Mouse (Mus musculus): ENCODE measurements at regions not wholly inside any gene's neighbourhood (a gene's known extent, or its start where the extent isn't known, plus 50 kb on each side); places are given as distances from the start of the nearest gene placed in this dataset.

GRCm38 (mm10) chr5:148694352-148694751 is 141.8 kb upstream of the Ubl3 start:
- Histone ChIP-seq H3K9me3 (ENCODE audit: control insufficient read depth, low read length) (no peaks in the 10 kb centered on the region), H3K4me3 (ENCODE audit: low read depth, low read length) (no peak overlapping the region), H3K36me3 (ENCODE audit: control insufficient read depth, insufficient read depth, low read length) (no peaks in the 10 kb centered on the region), H3K4me2 (ENCODE audit: low read depth, low read length) (no peak overlapping the region), H3K4me1 (ENCODE audit: control insufficient read depth, insufficient read depth, low read length) (no peaks in the 10 kb centered on the region; the same call in 1 of the 2 replicates), H3K9ac (replicated peaks; ENCODE audit: low read depth, low read length) (no peak overlapping the region), H3K27ac (ENCODE audit: low read depth, low read length) (no peak overlapping the region), H3K27me3 (ENCODE audit: control insufficient read depth, insufficient read depth, low read length) (no peaks in the 10 kb centered on the region)
- ATAC-seq (ENCODE audit: low read depth), result no peak
- 64% methylated on average over 7 of the region's 7 CpGs for WGBS

- Histone ChIP-seq H3K27me3 (ENCODE audit: control insufficient read depth, insufficient read depth, low read length) (no peaks in the 10 kb centered on the region), H3K9ac (replicated peaks; ENCODE audit: low read depth, low read length) (no peak overlapping the region), H3K4me2 (ENCODE audit: low read depth, low read length) (no peak overlapping the region), H3K9me3 (ENCODE audit: control insufficient read depth, low read length) (no peaks in the 10 kb centered on the region), H3K36me3 (ENCODE audit: control insufficient read depth, insufficient read depth, low read length) (no peaks in the 10 kb centered on the region), H3K4me1 (ENCODE audit: control insufficient read depth, insufficient read depth, low read length) (peaks cover 14% of the 10 kb centered on the region), H3K27ac (ENCODE audit: low read depth, low read length) (no peak overlapping the region), H3K4me3 (ENCODE audit: low read depth, low read length) (no peak overlapping the region)
- 88% methylated on average over 7 of the region's 7 CpGs for WGBS
- no peak for ATAC-seq (ENCODE audit: low read depth)
Observed at GRCm38 (mm10) chr5:148691486-148691885, 138.9 kb upstream of the Ubl3 start.

DNA sequence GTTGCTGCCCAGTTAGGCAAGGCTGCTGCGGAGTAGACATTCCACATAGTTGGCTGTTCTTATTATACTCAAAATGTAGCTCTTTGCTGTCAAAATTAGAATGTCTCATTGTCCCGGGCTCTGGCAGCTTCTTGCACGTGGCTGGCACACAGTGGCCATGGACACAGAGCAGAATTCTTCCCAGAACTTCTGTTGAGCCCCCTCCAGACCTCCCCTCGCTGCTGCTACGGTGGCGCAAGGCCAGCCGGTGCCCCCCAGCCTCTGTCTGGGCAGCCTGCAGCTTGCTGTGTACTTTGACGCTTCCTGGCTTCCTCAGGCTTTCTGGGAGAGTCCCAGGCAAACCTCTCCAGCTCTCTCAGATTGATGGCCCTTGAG is 138.2 kb upstream of the Ubl3 start:
- no peak overlapping the region for H3K9ac ChIP-seq (replicated peaks; ENCODE audit: low read depth, low read length)
- H3K27me3 ChIP-seq (ENCODE audit: control insufficient read depth, insufficient read depth, low read length), result no peaks in the 10 kb centered on the region
- peaks cover 14% of the 10 kb centered on the region for H3K4me1 ChIP-seq (ENCODE audit: control insufficient read depth, insufficient read depth, low read length)
- no peaks in the 10 kb centered on the region for H3K9me3 ChIP-seq (ENCODE audit: control insufficient read depth, low read length)
- no peak overlapping the region for H3K4me3 ChIP-seq (ENCODE audit: low read depth, low read length)
- no peak overlapping the region for H3K4me2 ChIP-seq (ENCODE audit: low read depth, low read length)
- H3K36me3 ChIP-seq (ENCODE audit: control insufficient read depth, insufficient read depth, low read length), result no peaks in the 10 kb centered on the region
- H3K27ac ChIP-seq (ENCODE audit: low read depth, low read length), result no peak overlapping the region
- ATAC-seq (ENCODE audit: low read depth), result no peak
- 68% methylated on average over 8 of the region's 8 CpGs for whole genome bisulfite sequencing

- no peak for ATAC-seq (ENCODE audit: low read depth)
- WGBS, result 79% methylated on average over 7 of the region's 7 CpGs
- H3K27me3 ChIP-seq (ENCODE audit: control insufficient read depth, insufficient read depth, low read length), result no peaks in the 10 kb centered on the region
Observed at GRCm38 (mm10) chr5:148690158-148690822, 137.7 kb upstream of the Ubl3 start.

DNA sequence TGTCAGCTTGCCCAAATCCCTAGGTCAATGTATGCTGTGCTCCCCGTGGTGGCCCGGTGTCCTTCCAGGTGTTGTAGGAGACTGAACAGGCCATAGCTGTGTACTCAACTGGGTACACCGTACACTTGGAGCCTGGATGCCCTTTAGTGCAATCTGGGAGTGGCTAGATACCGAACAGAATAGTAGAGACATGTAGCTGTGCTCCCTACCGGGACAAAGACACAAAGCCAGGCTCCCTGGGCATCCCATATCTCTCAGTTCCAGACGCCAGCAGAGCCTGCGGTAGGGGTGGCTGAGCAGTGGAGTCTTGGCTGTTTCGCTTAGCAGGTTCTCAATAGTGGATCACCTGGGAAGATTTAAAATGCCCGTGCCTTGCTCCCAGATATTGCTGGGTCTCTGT is 136.7 kb upstream of the Ubl3 start:
- ATAC-seq (ENCODE audit: low read depth), result no peak
- Histone ChIP-seq H3K27me3 (ENCODE audit: control insufficient read depth, insufficient read depth, low read length) (no peaks in the 10 kb centered on the region), H3K36me3 (ENCODE audit: control insufficient read depth, insufficient read depth, low read length) (no peaks in the 10 kb centered on the region), H3K27ac (ENCODE audit: low read depth, low read length) (no peak overlapping the region), H3K4me3 (ENCODE audit: low read depth, low read length) (no peak overlapping the region), H3K9ac (replicated peaks; ENCODE audit: low read depth, low read length) (no peak overlapping the region), H3K4me2 (ENCODE audit: low read depth, low read length) (no peak overlapping the region), H3K9me3 (ENCODE audit: control insufficient read depth, low read length) (no peaks in the 10 kb centered on the region), H3K4me1 (ENCODE audit: control insufficient read depth, insufficient read depth, low read length) (peaks cover 18% of the 10 kb centered on the region)
- WGBS, result 84% methylated on average over 9 of the region's 9 CpGs

More at GRCm38 (mm10) chr5:148690158-148690822, 137.7 kb upstream of the Ubl3 start:
- Histone ChIP-seq H3K9me3 (ENCODE audit: control insufficient read depth, low read length) (no peaks in the 10 kb centered on the region), H3K4me1 (ENCODE audit: control insufficient read depth, insufficient read depth, low read length) (peaks cover 14% of the 10 kb centered on the region), H3K36me3 (ENCODE audit: control insufficient read depth, insufficient read depth, low read length) (no peaks in the 10 kb centered on the region), H3K4me3 (ENCODE audit: low read depth, low read length) (no peak overlapping the region), H3K4me2 (ENCODE audit: low read depth, low read length) (no peak overlapping the region), H3K27ac (ENCODE audit: low read depth, low read length) (no peak overlapping the region), H3K9ac (replicated peaks; ENCODE audit: low read depth, low read length) (no peak overlapping the region)

- H3K9me3 ChIP-seq (ENCODE audit: control insufficient read depth, low read length), result no peaks in the 10 kb centered on the region
- no peak overlapping the region for H3K27ac ChIP-seq (ENCODE audit: low read depth, low read length)
- WGBS, result 48% methylated on average over 8 of the region's 8 CpGs
Observed at GRCm38 (mm10) chr5:148688501-148688900, 135.9 kb upstream of the Ubl3 start.

DNA sequence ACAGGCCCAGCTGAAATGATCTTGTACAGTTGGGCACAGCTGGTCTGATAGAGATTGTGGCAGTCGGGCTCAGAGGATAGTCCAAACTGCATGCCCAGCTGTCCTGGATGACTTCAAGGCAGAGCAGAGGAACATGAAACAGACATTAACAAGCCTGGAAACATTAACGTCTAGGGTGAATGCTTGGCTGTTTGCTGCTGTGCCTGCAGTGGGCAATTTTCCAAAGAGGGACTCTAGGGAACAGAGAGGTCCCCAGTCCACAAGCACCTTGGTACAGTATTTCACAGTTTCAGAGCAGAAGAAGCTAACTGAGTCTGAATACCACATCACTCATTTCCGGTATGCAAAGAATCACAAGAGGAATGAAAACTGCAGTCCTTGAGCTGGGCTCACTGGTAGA is 135.2 kb upstream of the Ubl3 start:
- no peaks in the 10 kb centered on the region for H3K27me3 ChIP-seq (ENCODE audit: control insufficient read depth, insufficient read depth, low read length)
- H3K36me3 ChIP-seq (ENCODE audit: control insufficient read depth, insufficient read depth, low read length), result no peaks in the 10 kb centered on the region
- no peak overlapping the region for H3K9ac ChIP-seq (replicated peaks; ENCODE audit: low read depth, low read length)
- H3K9me3 ChIP-seq (ENCODE audit: control insufficient read depth, low read length), result no peaks in the 10 kb centered on the region
- H3K4me1 ChIP-seq (ENCODE audit: control insufficient read depth, insufficient read depth, low read length), result peaks cover 18% of the 10 kb centered on the region
- 62% methylated on average over 3 of the region's 3 CpGs for WGBS
- no peak overlapping the region for H3K4me3 ChIP-seq (ENCODE audit: low read depth, low read length)
- H3K4me2 ChIP-seq (ENCODE audit: low read depth, low read length), result no peak overlapping the region
- no peak overlapping the region for H3K27ac ChIP-seq (ENCODE audit: low read depth, low read length)
- no peak for ATAC-seq (ENCODE audit: low read depth)

More at GRCm38 (mm10) chr5:148688501-148688900, 135.9 kb upstream of the Ubl3 start:
- Histone ChIP-seq H3K27me3 (ENCODE audit: control insufficient read depth, insufficient read depth, low read length) (no peaks in the 10 kb centered on the region), H3K9ac (replicated peaks; ENCODE audit: low read depth, low read length) (no peak overlapping the region), H3K36me3 (ENCODE audit: control insufficient read depth, insufficient read depth, low read length) (no peaks in the 10 kb centered on the region), H3K4me1 (ENCODE audit: control insufficient read depth, insufficient read depth, low read length) (peaks cover 18% of the 10 kb centered on the region), H3K4me2 (ENCODE audit: low read depth, low read length) (no peak overlapping the region), H3K4me3 (ENCODE audit: low read depth, low read length) (no peak overlapping the region)
- 0 out of 2 replicates have a peak, but pooled peaks have one; percentile 35 for ATAC-seq (ENCODE audit: low read depth)

GRCm38 (mm10) chr5:148684216-148684615 is 131.6 kb upstream of the Ubl3 start:
- WGBS, result 52% methylated on average over 11 of the region's 11 CpGs
- Histone ChIP-seq H3K4me2 (ENCODE audit: low read depth, low read length) (no peak overlapping the region), H3K4me1 (ENCODE audit: control insufficient read depth, insufficient read depth, low read length) (peaks cover 18% of the 10 kb centered on the region), H3K9me3 (ENCODE audit: control insufficient read depth, low read length) (no peaks in the 10 kb centered on the region), H3K36me3 (ENCODE audit: control insufficient read depth, insufficient read depth, low read length) (no peaks in the 10 kb centered on the region), H3K27me3 (ENCODE audit: control insufficient read depth, insufficient read depth, low read length) (no peaks in the 10 kb centered on the region), H3K27ac (ENCODE audit: low read depth, low read length) (peak overlapping the region; percentile 56), H3K4me3 (ENCODE audit: low read depth, low read length) (no peak overlapping the region), H3K9ac (replicated peaks; ENCODE audit: low read depth, low read length) (no peak overlapping the region)
- peak; percentile 7; the same call in 1 of the 2 replicates for ATAC-seq (ENCODE audit: low read depth)

DNA sequence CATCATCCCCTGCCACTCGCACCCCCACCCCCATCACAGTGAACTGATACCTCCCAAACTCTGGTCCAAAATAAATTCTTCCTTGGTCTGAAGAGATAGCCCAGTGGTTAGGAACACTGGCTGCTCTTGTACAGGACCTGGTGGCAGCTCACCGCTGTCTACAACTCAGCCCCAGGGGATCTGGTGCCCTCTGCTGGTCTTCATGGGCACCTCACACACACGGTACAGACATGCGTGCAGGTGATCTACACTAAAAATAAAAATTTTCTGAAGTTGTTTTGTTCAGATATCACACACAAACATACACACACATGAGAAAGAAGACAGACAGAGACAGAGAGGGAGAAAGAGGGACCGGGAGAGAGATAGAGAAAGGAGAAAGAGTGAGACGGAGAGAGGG is 130.0 kb upstream of the Ubl3 start:
- no peak overlapping the region for H3K27ac ChIP-seq (ENCODE audit: low read depth, low read length)
- H3K9ac ChIP-seq (replicated peaks; ENCODE audit: low read depth, low read length), result no peak overlapping the region
- WGBS, result 96% methylated on average over 6 of the region's 6 CpGs
- no peak overlapping the region for H3K4me2 ChIP-seq (ENCODE audit: low read depth, low read length)
- H3K36me3 ChIP-seq (ENCODE audit: control insufficient read depth, insufficient read depth, low read length), result no peaks in the 10 kb centered on the region
- no peak for ATAC-seq (ENCODE audit: low read depth)
- no peaks in the 10 kb centered on the region for H3K9me3 ChIP-seq (ENCODE audit: control insufficient read depth, low read length)
- H3K4me3 ChIP-seq (ENCODE audit: low read depth, low read length), result no peak overlapping the region
- H3K27me3 ChIP-seq (ENCODE audit: control insufficient read depth, insufficient read depth, low read length), result no peaks in the 10 kb centered on the region
- peaks cover 4% of the 10 kb centered on the region; the same call in 1 of the 2 replicates for H3K4me1 ChIP-seq (ENCODE audit: control insufficient read depth, insufficient read depth, low read length)

Data from neural tube, embryonic 14.5 days (tissue).